Mouse (Mus musculus) megakaryocyte-erythroid progenitor cell, adult 5-6 weeks (primary cell): ENCODE results near the gene Dglucy. TPM values are rescaled to one million over a fixed set of nuclear protein-coding genes. Genes with fewer than 3 reads are reported as not detected.
A peak's percentile ranks its signal among the peaks of the same experiment; 100 is the strongest.

Source experiments
- ATAC-seq: replicated peaks from 2 replicates; pipeline ENCODE4 v1.8.0; 2016; ENCODE audit warnings: mild to moderate bottlenecking, inconsistent platforms; ENCODE audit not compliant: severe bottlenecking, poor library complexity, low FRiP score, low TSS enrichment
- total RNA-seq, 2 experiments: library from RNA; stranded (forward) in 1 of 2; stranded (reverse) in 1 of 2; fragments of 200-1000, 215-1000 nt in 1 of 2; fragments of >200 nt in 1 of 2; fragmentation: Nextera tagmentation in 1 of 2; gene quantifications; 2 replicates each; pipeline ENCODE4 v1.2.3; 2014 to 2017

Dglucy gene
- total RNA-seq, 2 experiments from 2014 or later = 1.2 to 7.4 TPM

GRCm38 (mm10) chr12:100868049-100868622 is 89.3 kb downstream of the Dglucy start:
- no peak for ATAC-seq

- no peak for ATAC-seq
Observed at GRCm38 (mm10) chr12:100871234-100871633, 92.4 kb downstream of the Dglucy start.

- ATAC-seq = no peak
Observed at GRCm38 (mm10) chr12:100871841-100872240, 93.0 kb downstream of the Dglucy start.

- ATAC-seq = no peak
Observed at GRCm38 (mm10) chr12:100873612-100874011, 94.8 kb downstream of the Dglucy start.

- no peak for ATAC-seq
Observed at GRCm38 (mm10) chr12:100875553-100875952, 96.7 kb downstream of the Dglucy start.

- no peak for ATAC-seq
Observed at GRCm38 (mm10) chr12:100875960-100876359, 97.1 kb downstream of the Dglucy start.

- 0 out of 2 replicates have a peak, but pooled peaks have one; percentile 35 for ATAC-seq
Observed at GRCm38 (mm10) chr12:100877936-100878335, 99.1 kb downstream of the Dglucy start.

GRCm38 (mm10) chr12:100878556-100878955 is 99.7 kb downstream of the Dglucy start:
- ATAC-seq = no peak

GRCm38 (mm10) chr12:100883168-100883567 is 104.3 kb downstream of the Dglucy start:
- no peak for ATAC-seq

GRCm38 (mm10) chr12:100885585-100885984 is 106.7 kb downstream of the Dglucy start:
- ATAC-seq = no peak

- no peak for ATAC-seq
Observed at GRCm38 (mm10) chr12:100886877-100887276, 108.0 kb downstream of the Dglucy start.

- no peak; the same call in 1 of the 2 replicates for ATAC-seq
Observed at GRCm38 (mm10) chr12:100887801-100888258, 109.0 kb downstream of the Dglucy start.

GRCm38 (mm10) chr12:100890548-100890947 is 111.7 kb downstream of the Dglucy start:
- no peak for ATAC-seq

GRCm38 (mm10) chr12:100895504-100895903 is 116.6 kb downstream of the Dglucy start:
- ATAC-seq = no peak

- no peak for ATAC-seq
Observed at GRCm38 (mm10) chr12:100896661-100897060, 117.8 kb downstream of the Dglucy start.

- ATAC-seq = no peak
Observed at GRCm38 (mm10) chr12:100897736-100898650, 119.1 kb downstream of the Dglucy start.

- peak; percentile 39; the same call in 1 of the 2 replicates for ATAC-seq
Observed at GRCm38 (mm10) chr12:100899111-100899640, 120.3 kb downstream of the Dglucy start.

GRCm38 (mm10) chr12:100900901-100901300 is 122.0 kb downstream of the Dglucy start:
- ATAC-seq = no peak

GRCm38 (mm10) chr12:100901386-100901785 is 122.5 kb downstream of the Dglucy start:
- ATAC-seq = no peak

GRCm38 (mm10) chr12:100903761-100904160 is 124.9 kb downstream of the Dglucy start:
- ATAC-seq = no peak
